Mouse (Mus musculus) lung, postnatal 25 days (tissue): Measurements from ENCODE around the gene Hexim2.
A peak's percentile ranks its signal among the peaks of the same experiment; 100 is the strongest.

ENCODE experiments used
- DNase-seq: peaks from one replicate; pipeline ENCODE4 v3.0.0; 2022; ENCODE audit warnings: low spot score

Gene Hexim2

DNA sequence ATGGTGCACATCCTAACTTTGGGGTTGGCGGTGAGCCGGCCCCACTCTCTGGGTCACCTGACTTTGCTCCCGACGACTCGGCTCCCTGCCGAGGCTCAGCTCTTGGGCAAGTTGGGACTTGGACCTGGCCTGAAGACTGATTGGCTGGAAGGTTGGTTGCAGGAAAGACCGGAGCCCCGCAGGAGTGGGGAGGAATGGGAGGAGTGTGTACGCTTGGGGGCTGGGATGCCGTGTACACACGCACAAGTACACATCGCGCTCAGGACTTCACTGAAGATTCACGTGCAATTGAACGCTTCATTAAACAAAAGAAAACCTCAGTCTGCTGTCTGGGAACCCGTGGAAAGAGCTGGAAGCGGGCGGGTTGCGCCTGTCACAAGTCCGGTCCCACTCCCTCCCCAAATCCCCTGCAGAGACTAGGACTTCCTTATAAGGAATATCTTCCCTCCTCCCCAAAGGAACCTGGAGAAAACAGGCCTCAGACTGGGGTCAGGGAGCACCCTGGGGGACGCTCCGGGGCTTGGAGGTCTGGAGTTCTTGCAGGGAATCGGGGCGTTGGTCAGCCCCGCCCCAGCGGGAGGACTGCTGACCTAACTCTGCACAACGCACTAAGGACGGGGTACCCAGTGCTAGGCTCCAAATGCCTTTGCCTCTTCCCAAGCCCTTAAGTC is 20.2 kb upstream of the Hexim2 start:
- peak; percentile 87 for DNase-seq

DNA sequence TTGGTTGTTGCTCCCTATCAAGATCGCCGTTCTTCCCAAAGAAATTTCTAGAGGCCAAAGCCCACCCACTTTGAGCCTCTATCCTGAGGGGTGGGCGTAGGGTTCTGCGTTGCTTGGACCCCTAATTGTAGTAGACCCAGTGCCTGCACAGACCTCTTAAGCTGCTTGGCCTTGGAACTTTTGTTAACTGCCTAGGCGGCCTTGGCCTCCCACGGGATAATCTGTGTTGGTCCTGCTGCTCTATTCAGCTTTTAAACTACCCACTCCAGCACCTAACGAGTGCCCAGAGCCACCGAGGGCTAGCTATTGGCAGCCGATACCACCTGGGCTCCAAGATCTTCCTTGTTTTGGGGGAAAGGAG is 19.7 kb upstream of the Hexim2 start:
- DNase-seq: no peak

DNA sequence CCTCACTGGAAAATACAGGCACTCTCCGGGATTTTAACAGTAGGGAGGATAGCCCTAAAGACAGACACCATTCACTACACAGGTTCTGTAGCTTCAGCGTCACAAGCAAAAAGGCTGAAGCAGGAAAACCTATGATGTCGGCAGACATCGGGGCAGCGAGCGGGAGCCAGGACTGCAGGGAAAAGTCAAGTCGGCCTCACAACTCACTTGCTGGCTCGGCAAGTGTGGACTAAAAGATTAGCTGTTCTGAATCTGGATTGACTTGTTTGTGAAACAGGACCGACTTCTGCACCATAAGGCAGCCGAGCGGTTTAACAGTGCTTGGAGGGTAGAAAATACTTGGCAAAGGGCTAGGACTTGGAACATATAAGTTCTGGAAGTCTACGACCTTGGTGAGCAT is 19.2 kb upstream of the Hexim2 start:
- DNase-seq: no peak

DNA sequence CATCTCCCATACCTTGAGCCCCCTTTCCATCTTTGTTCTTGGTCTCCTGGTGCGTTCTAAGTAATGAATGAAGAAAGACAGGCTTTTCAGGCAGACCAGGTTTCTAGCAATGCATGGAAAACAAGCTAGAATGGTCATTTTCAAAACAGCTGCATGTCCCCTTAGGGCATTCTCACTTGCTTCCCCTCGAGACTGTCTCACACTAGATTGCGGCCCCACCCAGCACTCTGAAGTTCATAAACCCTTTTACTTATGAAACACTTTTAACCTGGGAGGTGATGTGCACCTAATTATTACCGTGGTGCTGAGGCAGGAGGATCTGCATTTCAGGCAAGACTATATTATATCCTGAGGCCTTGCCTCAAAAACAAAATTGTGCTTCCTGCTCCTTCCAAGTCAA is 18.5 kb upstream of the Hexim2 start:
- no peak for DNase-seq

DNA sequence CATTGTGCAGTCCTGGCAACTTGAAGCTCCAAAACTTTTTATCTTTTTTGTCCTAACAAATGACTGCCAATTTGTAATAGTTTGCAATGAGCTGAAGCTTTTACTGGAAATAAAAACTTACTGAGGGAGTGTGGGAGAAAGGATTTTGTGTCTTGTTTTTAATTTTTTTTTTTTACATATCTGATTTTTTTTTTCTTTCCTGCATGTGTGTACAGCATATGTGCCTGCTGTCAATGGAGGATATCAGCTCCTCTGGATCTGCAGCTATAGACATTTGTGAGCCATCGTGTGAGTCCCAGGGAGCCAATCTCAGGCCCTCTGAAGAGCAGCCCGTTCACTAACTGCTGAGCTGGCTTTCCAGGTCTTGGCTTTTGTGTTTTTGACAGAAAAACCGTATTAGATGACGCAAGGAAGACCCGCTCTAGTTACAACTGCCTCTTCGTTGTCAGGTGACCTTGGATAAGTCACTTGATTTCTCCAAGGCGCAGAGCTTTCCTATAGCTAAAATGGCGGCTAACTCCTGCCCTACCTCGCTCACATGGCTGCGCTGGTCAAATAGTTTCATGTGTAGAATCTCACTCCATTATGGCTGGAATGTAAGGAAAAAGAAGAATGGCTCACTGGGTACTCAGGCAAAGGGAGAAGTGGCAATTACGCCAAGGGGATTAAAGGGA is 17.8 kb upstream of the Hexim2 start:
- no peak for DNase-seq

DNA sequence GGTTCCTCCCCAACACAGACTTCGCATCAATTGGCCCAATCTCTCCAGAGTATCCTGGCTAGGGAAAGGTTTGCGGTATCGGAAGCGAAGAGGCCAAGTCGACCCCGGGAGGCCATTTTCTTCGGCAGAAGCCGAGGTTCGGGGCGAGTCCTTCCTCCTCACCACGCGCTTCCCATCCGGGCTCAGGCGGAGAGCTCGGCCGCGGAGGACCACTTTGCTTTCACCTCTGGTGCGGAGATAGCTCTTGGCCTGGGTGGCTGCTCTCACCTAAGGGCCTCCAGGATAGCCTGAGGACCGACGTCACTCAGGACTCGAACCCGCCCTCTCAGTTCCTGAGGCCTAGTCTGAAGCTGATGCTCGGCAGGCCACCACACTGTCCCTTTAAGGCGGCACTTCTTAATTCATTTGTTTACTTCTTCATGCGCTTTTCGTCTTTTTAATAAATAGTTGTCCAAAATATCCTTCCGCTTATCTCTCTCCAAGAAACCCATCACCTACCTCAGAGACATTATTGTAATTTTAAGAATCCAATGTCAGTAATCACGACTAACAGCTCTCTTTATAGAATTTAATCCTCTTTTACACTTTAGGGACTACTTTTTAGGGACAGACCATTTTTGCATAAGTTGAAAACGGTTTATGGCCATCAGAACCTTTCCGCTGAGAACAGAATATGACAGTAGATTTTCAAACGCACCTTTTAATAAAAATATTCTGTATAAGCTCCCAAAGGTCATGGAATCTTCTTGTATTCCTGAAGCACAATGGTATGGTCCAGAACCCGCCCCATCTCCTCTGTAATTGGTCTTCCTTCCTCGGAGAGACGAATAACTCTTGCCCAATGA is 16.8 kb upstream of the Hexim2 start:
- DNase-seq: peak; percentile 92

DNA sequence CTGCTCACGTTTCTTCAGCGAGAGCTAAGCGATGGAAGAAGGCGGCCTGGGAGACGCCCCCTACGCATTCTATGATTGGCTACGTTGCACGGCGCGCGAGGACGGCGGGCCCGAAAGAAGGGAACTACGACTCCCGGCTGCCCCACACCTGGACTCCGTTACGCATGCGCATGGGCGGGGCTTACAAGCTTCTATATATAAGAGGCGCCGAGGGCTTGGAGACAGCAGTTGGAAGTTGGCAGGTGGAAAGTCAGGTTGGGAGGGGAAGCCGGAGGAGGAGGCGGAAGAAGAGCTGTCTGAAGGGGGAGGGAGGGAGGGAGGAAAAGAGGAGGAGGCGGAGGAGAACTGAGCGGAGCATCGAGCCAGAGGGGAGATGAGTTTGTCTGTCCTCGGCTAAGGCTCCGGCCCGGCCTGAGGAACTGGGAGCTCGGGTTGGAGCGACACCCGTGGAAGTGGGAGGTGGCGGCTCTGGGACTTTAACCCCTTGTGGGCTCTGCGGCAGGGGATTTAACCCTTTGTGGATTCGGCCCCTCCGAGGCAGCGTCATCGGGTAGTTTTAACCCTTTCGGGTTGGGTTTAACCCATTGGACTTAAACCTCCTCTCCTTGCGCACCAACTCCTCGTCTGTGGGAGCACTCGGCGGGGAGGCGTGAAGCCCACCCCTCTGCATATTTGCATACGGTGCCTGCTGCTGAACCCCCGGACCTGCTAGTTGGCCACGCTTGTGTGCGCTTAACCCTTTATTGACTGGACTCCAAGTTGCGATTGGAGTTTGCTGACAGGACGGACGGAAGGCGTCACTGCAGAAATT is 16.0 kb upstream of the Hexim2 start, which contains the start of gene Hexim1:
Gene Hexim1 (plus strand): TSS at position 224 of the 811 bp plus-strand sequence.
- peak; percentile 100 for DNase-seq

DNA sequence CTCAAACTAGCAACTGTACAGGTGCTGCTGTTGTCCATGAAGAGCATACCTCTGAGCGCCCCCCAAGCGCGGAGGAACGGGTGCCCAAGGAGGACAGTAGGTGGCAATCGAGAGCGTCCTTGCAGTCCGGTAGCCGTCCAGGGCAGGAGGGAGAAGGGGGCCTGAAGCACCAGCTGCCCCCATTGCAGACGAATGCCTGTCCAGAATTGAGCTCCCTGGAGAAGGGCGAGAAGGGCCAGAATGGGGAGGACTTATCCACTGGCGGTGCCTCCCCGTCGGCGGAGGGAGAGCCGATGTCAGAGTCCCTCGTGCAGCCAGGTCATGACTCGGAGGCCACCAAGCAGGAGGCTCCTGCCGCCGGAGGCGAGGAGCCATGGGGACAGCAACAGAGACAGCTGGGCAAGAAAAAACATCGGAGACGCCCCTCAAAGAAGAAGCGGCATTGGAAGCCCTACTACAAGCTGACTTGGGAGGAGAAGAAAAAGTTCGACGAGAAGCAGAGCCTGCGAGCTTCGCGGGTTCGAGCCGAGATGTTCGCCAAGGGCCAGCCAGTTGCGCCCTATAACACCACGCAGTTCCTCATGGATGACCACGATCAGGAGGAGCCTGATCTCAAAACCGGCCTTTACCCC is 15.2 kb upstream of the Hexim2 start:
- peak; percentile 80 for DNase-seq

DNA sequence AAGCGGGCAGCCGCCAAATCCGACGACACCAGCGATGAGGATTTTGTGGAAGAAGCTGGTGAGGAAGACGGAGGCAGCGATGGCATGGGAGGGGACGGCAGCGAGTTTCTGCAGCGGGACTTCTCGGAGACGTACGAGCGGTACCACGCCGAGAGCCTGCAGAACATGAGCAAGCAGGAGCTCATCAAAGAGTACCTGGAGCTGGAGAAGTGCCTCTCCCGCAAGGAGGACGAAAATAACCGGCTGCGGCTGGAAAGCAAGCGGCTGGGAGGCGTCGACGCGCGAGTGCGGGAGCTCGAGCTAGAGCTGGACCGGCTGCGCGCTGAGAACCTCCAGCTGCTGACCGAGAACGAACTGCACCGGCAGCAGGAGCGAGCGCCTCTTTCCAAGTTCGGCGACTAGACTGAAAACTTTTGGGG is 14.6 kb upstream of the Hexim2 start:
- no peak for DNase-seq

DNA sequence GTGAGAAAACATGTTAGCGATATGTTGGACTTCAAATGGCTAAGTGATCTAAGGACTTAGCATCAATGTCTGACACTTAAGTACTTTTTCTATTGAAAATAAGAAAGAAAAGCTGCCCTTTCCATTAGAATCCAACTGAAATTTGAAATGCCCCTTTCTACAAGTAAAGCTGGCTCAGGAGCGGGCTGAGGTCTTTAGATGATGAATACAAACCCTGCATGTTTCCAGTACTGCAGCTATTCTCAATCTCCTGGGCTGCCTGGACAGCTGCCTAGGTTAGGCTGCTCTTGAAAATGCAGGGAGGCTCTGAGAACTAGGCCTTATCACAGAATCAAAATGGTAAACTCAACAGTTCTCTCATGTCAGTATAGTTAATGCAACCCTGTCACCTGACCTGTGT is 13.4 kb upstream of the Hexim2 start:
- DNase-seq: no peak

DNA sequence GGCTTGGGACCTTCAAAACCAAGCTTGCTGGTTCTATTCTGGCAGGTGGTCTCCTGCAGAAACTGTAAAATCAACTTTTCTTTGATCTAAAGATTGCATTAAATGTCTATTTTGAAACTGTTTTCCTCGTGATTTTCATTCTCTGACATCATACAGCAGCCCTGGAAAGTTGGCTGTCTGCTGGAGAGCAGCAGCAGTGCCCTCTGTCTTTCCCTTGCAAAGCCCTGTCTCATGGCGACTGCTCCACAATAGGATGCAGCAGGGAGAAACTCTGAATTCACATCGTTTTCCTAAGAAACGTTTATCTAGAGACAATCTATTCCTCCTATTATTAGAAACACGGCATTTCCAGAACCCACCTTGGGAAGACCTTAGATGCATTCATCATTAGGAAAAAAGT is 12.6 kb upstream of the Hexim2 start:
- no peak for DNase-seq

DNA sequence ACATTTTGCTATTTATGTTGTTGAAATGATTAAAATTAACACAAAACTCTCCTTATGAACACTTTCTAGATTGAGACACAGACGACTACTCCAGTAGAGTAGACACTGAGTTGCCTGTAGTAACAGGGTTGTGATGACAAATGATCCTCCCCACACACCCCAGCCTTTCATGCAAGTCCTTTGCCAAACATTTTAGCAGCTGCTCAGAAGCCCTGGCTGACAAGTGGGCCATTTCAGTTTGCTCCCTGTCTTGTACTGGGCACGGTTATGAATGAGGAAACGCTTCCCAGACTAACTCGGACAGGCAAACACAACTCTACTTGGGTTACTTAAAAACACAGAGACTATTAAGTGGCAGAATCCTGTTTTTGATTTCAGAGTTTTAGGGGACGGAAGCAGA is 11.9 kb upstream of the Hexim2 start:
- DNase-seq: no peak

DNA sequence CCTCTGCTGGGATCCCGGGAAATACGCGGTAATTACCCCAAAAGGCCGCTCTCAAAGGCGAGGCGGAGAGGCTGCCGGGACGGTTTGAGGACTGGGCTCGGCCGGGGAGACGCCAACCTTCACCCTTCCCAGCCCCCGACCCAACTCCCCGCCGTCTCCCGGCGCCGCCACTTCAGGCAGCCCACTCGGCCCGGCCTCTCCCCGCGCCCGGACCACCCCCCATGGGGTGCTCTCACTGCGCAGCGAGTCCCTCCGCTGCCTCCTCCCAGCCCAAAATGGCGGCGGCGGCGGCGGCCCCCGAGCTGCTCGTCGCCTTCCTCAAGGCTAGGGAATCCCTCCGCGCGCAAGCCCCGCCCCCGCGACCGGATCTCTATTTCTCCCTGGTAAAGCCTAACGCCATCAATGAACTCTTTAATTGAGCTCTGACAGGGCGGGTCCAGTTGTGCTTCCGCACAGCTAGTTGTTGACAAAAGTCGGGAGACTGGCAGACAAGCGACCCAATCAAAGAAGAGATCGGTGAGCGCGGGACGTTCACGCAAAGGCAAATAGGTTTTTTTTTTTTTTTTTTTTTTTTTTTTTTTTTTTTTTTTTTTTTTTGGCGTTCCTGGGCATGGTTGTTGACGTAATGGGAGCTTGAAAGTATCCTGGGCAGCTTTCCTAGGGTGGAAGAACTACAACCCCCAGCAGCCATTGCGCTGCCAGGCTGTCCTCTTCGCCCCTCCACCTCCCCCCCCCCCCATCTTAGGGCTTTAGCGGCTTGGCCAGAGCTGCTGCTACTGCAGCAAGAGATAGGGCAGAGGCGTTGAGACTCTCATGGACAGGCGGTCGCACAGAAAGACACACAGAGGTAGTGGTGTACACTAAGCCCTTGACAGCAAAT is 587 bp downstream of the Hexim2 start:
- peak; percentile 100 for DNase-seq

DNA sequence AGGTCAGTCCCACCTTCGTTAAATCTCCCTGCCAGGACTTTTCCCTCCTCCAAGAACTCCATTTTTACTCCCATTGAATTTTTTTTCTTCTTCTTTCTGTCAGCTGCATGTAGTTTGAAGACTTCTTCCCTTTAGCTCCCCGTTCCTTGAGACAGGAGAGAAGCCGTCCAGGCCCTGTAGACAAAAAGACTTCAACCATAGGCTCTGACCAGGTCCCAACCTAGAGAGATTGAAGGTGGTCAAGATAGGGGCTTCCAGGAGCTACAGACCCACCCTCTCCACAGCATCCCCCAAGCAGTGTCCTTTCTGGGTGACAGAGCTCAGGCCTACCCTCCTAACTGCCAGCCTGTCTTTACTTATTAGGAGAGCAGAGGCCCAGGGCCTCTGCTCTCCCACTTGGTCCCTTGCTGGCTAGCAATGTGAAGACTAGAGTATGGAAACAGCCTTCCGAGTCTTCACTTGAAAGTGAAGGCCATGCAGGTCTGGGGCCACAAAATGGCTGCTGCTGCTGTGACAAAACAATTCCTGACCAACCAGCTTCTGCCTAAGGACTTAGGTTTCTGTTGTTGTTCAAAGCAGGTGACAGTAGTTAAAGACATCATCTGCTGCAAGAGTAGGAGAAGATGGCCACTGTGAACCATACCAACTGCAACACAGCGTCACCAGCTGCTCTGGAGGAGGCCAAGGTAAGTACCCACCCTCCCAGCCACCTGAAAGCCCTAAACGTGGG is 1.4 kb downstream of the Hexim2 start:
- DNase-seq: no peak

DNA sequence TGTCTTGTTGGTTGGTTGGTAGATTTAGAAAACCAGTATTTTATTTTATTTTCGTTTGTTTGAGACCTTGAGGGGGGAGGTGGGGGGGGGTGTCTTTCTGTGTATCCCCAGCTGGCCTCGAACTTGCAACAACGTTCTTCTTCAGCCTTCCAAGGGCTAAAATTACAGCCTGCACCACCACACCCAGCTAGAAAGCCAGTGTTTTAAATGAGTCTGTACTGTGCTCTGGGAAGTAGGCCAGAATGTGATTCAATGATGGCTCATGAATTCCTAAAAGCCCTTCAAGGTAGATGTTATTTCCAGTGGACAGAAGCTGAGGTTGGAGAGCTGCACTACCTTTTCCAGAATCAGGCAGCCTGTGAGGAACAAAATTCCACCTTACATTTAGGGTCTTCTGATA is 2.0 kb downstream of the Hexim2 start:
- no peak for DNase-seq

DNA sequence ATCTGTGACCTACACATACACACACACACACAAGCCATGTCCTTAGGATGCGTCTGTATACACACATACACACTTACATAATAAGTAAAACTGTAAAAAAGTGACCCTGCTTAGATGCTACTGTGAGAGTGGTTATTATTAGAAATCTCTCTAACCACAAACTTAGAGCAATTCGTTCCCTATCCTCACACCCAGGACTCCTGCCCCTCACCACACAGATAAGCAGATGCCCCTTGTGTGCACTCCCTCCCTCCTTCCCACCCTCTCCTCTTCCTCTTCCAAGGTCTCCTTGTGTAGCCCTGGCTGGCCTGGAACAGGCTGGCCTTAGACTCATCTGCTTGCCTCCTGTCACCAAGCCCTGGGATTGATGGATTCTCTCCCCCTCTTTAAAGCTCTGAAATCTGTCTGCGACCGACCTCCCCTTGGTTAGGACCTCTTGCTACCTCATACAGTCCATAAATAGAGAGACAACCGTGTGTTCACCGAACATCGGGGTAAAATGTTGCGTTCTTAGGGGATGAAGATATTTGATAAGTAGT is 3.9 kb downstream of the Hexim2 start:
- no peak for DNase-seq

DNA sequence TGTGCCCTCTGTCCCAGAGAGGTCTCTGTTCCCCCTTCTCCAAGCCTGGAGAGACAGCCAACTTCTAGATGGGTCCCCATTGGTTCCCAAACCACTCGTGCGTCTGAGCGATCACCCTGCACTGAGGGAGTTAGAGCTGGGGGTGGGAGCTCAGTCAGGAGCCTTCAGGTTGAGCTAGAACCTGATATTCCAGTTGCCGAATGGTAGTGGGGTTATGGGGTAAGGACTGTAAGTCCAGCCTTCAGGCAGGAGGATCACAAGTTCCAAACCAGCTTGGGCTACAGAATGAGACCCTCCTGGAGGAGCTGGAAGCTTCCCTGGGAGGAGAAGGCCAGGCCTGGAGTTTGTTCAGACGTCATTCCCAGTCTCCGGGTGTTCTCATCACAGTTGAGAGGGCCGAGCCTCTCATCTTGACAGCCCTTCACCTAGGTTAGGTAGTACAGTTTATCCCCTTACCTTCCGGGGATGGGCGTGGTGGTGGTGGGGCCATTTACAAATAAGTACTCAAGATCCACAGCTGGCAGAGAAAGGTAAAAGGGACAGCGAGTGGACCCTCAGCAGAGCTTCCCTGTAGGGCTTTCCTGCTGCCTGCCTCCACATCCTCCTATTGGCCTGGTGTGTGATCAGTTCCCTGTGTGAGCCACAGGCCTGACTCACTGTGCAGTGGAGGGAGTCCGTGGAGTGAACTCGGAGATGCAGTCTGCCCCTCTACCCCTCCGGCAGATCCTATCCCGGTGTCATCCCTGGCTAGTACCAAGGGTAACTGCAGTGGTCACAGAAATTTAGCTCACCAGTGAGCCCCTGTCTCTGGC is 7.9 kb downstream of the Hexim2 start:
- DNase-seq: no peak

DNA sequence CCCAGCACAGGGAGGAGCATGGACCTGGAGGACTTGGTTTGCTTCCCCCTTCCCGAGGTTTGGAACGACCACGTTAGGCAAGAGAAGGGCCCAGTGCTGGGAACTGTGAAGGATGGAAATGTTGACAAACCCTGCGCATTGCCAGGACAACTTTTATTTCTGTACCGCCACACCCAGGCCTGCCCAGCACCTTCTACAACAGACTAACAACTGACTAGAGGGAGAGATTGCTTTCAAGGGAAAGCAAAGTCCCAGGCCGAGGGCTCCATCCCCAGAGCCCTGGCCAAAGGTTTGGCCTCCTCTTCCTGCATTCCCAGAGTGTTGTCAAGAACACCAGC is 8.5 kb downstream of the Hexim2 start:
- peak; percentile 46 for DNase-seq
